Mouse (Mus musculus): ENCODE measurements around the gene Lmtk3.

Gene Lmtk3

GRCm38 (mm10) chr7:45783511-45784091 lies at the start of gene Lmtk3:
Gene Lmtk3 (plus strand): TSS chr7:45783738.
- no peak for DNase-seq (ENCODE audit: extremely low read depth, insufficient read length, low spot score)

- no peak for DNase-seq (ENCODE audit: extremely low read depth, insufficient read length, low spot score)
These were observed 44.3 kb upstream of the Lmtk3 start for GRCm38 (mm10) chr7:45739162-45739763.

GRCm38 (mm10) chr7:45739820-45740219 lies 43.7 kb upstream of the Lmtk3 start:
- no peak for DNase-seq (ENCODE audit: extremely low read depth, insufficient read length, low spot score)

- DNase-seq (ENCODE audit: extremely low read depth, insufficient read length, low spot score) = no peak
These were observed 42.2 kb upstream of the Lmtk3 start for GRCm38 (mm10) chr7:45741308-45741707.

- DNase-seq (ENCODE audit: extremely low read depth, insufficient read length, low spot score) = no peak
These were observed 41.8 kb upstream of the Lmtk3 start for GRCm38 (mm10) chr7:45741777-45742176.

- DNase-seq (ENCODE audit: extremely low read depth, insufficient read length, low spot score) = peak; percentile 81
These were observed 41.2 kb upstream of the Lmtk3 start for GRCm38 (mm10) chr7:45742338-45742737.

GRCm38 (mm10) chr7:45744387-45744786 lies 39.2 kb upstream of the Lmtk3 start:
- no peak for DNase-seq (ENCODE audit: extremely low read depth, insufficient read length, low spot score)

- DNase-seq (ENCODE audit: extremely low read depth, insufficient read length, low spot score) = no peak
These were observed 37.0 kb upstream of the Lmtk3 start for GRCm38 (mm10) chr7:45746518-45746917.

GRCm38 (mm10) chr7:45747450-45747849 lies 36.1 kb upstream of the Lmtk3 start:
- DNase-seq (ENCODE audit: extremely low read depth, insufficient read length, low spot score) = no peak

- DNase-seq (ENCODE audit: extremely low read depth, insufficient read length, low spot score) = no peak
These were observed 35.4 kb upstream of the Lmtk3 start for GRCm38 (mm10) chr7:45748110-45748509.

GRCm38 (mm10) chr7:45749401-45749800 lies 34.1 kb upstream of the Lmtk3 start:
- peak; percentile 65 for DNase-seq (ENCODE audit: extremely low read depth, insufficient read length, low spot score)

- DNase-seq (ENCODE audit: extremely low read depth, insufficient read length, low spot score) = no peak
These were observed 33.4 kb upstream of the Lmtk3 start for GRCm38 (mm10) chr7:45750162-45750561.

GRCm38 (mm10) chr7:45755703-45756102 lies 27.8 kb upstream of the Lmtk3 start:
- no peak for DNase-seq (ENCODE audit: extremely low read depth, insufficient read length, low spot score)

GRCm38 (mm10) chr7:45759400-45759799 lies 24.1 kb upstream of the Lmtk3 start:
- DNase-seq (ENCODE audit: extremely low read depth, insufficient read length, low spot score) = peak; percentile 76

- DNase-seq (ENCODE audit: extremely low read depth, insufficient read length, low spot score) = no peak
These were observed 23.4 kb upstream of the Lmtk3 start for GRCm38 (mm10) chr7:45760151-45760550.

GRCm38 (mm10) chr7:45765995-45766394 lies 17.5 kb upstream of the Lmtk3 start:
- no peak for DNase-seq (ENCODE audit: extremely low read depth, insufficient read length, low spot score)

- no peak for DNase-seq (ENCODE audit: extremely low read depth, insufficient read length, low spot score)
These were observed 16.8 kb upstream of the Lmtk3 start for GRCm38 (mm10) chr7:45766764-45767163.

GRCm38 (mm10) chr7:45767500-45767899 lies 16.0 kb upstream of the Lmtk3 start:
- no peak for DNase-seq (ENCODE audit: extremely low read depth, insufficient read length, low spot score)

GRCm38 (mm10) chr7:45770427-45771082 lies 13.0 kb upstream of the Lmtk3 start:
- DNase-seq (ENCODE audit: extremely low read depth, insufficient read length, low spot score) = no peak

- DNase-seq (ENCODE audit: extremely low read depth, insufficient read length, low spot score) = peak; percentile 85
These were observed 12.4 kb upstream of the Lmtk3 start for GRCm38 (mm10) chr7:45771101-45771500.

GRCm38 (mm10) chr7:45775237-45775636 lies 8.3 kb upstream of the Lmtk3 start:
- no peak for DNase-seq (ENCODE audit: extremely low read depth, insufficient read length, low spot score)

GRCm38 (mm10) chr7:45779081-45779641 lies 4.4 kb upstream of the Lmtk3 start:
- DNase-seq (ENCODE audit: extremely low read depth, insufficient read length, low spot score) = no peak
